Mouse (Mus musculus) thymus, postnatal 14 days (tissue): ENCODE data around the gene 4921517D22Rik.

Experiments
- DNase-seq: peaks from one replicate; pipeline ENCODE4 v3.0.0; 2021

4921517D22Rik gene

GRCm38 (mm10) chr13:59656316-59656832 lies 37.5 kb downstream of the 4921517D22Rik start:
- peak; percentile 9 for DNase-seq

GRCm38 (mm10) chr13:59655718-59656315 lies 38.1 kb downstream of the 4921517D22Rik start:
- no peak for DNase-seq

DNA sequence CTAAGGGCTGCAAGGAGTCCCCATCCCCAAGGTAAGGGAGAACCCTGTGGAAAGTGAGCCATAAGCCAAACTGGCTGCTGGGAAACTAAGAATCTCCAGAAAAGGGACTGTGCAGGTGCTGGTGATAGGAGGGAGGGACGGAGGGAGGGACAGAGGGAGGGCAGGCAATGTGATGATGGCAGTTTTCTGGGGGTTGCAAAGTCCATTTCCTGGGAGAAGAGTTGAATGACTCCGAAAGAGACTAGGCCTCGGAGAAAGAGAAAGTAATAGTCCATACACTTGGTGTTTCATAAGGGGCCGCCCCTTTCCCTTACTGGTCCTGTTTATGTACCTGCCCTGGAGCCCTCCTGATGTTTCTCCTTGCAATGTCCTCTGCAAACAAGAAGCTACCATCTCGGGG lies 39.4 kb downstream of the 4921517D22Rik start:
- no peak for DNase-seq

DNA sequence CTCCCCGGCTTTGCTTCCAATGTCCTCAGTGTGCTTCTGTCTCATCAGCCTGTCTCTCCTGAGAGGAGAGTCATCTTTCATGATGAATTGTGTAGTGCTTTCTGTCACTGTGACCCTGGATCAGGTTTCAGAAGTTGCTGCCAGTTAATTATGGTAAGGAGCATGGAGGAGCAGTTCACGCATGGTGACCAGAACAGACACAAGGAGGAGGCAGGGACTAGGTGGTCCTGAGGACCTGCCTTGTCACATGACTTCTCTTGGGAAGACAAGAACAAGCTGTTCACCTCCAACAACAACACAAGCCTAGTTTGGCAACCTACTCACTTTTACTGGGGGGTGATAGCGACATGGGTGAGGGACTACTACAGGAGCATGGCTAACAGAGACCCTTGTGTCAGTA lies 40.8 kb downstream of the 4921517D22Rik start:
- no peak for DNase-seq

DNA sequence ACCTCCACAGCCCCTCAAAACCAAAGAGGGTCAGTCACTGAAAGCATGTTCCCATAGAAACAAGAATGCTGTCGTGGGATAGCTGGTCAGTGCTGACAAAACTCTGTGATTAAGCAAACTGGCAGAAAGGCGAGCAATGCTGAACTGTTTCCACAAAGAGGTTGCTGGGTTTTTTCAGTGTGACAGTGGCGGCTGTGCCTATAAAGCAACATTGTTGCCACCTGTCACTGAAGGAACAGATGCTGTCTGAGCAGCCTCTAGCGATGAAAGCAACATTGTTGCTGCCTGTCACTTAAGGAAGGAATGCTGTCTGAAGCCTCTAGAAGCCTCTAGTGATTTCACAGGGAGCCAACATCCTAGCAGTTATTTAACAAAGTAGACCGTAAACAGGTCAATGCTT lies 41.3 kb downstream of the 4921517D22Rik start:
- DNase-seq = no peak

- DNase-seq = no peak
Observed at GRCm38 (mm10) chr13:59649781-59650180, 44.1 kb downstream of the 4921517D22Rik start.

DNA sequence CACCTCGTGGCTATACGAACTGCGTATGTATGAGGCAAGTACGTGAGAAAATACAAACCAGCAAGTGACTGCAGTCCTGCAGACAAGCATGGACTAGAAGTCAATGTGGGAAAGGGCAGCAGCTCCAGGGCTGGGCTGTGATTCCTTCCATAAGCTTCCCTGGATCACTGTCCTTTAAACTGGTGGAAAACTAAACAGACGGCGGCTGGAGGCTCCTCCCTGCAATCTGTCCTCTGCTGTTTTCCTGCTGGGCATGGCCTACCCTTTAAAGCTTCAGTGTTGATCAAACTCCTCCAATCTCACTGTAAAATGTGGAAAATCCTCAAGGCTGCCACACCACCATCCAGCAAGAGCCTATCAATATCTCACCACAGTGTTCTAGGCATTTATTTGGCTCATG lies 45.3 kb downstream of the 4921517D22Rik start:
- no peak for DNase-seq

GRCm38 (mm10) chr13:59647484-59647883 lies 46.4 kb downstream of the 4921517D22Rik start:
- DNase-seq = no peak

DNA sequence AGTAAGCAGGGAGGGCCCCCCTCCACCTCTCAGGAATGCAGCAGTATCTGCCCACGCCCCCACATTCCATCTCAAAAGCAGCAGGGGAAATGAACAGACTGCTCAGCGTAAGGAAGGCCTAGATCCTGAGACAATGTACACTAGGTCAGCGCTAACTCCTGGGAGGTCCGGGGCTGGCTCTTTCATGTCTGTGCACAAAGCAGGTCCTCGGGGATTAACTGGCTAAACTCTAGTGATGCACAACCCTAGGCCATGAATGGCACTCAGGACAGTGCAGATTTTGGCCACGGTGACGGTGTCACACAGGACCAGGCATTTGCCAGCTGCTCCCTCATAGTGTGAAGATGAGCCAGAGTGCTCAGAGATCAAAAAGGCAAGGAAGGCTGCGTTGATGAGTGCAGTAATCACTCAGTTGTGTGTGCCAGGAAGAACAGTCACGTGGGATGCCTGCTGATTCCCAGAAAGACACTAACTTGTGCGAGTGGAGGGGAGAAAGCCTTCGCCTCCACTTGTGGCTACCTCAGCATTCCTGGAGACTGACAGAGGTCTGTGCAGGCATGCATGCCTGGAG lies 47.1 kb downstream of the 4921517D22Rik start:
- DNase-seq = no peak

DNA sequence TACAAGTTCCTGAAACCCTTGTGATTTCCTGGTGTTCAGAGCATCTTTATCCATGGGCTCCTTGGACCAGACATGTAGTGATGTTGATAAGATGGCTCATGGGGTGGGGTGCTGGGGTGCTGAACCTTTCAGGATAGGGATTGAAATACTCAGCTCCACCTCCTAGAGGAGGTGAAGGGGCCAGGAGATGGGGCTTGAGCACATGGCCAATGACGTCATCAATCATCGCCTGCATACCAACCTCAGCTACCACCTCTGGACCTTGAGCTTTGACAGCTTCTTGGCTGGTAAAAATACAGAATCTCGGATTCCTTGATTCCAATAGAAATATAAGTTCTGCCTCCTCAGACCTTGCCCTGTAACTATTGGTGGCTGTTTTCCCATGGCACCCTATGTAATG lies 48.4 kb downstream of the 4921517D22Rik start:
- DNase-seq = no peak

DNA sequence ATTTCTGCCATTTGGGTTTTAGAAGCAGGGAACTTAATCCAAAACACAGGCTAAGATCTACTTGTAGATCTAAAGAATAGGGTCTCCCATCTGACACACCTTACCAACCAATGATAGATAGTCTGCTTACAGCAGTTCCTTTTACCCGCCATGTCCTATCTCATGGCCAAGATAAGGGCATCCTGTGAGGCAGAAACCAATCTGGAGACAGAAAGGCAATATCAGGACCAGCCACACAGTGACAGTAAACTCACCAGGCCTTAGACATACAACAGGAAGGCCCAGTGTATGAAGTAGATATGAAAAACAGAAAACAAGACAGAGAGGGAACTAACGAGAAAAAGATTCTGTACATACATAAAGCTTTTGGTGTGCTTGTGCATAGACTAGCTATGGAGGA lies 51.1 kb downstream of the 4921517D22Rik start:
- DNase-seq = no peak

GRCm38 (mm10) chr13:59640178-59640440 lies 53.8 kb downstream of the 4921517D22Rik start:
- DNase-seq = no peak

DNA sequence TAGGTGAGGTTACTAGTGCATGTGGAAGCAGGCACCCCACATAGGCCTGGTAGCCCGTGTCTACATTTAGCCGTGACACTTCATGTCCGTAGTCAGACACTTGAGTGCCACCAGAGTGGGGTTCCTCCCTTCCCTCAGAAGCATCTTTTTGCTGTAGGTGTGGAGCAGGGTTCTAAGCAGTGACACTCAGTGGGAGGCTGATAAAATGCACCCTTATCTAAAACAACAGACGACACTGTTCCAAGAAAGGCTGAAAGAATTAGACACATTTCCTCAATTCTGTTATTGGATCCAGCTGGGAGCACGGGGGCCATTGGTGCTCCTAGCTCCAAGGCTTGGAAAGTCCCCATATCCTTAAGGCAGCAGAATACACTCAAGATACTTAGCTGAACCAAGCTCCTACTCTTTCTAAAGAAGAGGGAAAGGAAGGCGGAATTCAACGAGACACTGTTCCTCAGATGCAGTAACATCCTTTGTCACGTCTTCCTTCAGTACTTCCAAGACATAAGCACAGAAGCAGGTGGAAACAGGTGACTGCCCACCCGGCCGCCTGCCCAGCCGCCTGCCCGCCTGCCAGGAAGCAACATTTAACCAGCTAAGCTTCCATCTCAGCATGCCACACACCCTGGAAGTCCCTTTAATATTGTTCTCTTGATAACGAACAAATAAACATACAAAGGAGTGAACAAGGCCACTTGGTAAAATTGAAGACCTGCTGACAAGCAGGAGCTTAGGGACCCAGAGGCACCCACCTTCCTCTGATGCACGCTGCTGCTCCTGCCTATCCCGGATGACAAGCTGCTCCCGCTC lies 54.3 kb downstream of the 4921517D22Rik start:
- DNase-seq = no peak

DNA sequence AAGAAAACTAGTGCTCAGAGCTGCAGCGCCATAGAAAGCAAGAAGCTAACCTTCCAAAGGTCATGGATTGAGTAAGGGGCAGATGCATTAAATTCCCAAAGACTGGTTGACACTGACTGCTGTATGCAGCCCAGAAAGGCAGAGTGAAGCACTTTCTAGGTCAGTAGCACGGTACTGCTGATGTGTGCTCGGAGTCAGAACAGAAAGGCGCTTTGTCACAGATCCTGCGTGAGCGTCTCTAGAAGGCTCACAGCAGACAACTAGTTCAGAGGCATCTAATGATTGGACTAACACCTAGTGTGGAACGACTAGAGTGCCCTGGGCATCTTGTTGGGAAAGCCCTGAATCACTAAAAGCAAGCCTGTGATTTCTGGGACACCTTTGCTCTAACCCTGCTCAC lies 56.1 kb downstream of the 4921517D22Rik start:
- DNase-seq = no peak
